Mouse (Mus musculus): Measurements from ENCODE around the gene Tex16. TPM values are rescaled to one million over a fixed set of nuclear protein-coding genes. Genes with fewer than 3 reads are reported as not detected.

Tex16 gene
- not detected for total RNA-seq (2021)
- long read RNA-seq, experiment 1, result 0 reads
- long read RNA-seq, experiment 2, result 0 reads

DNA sequence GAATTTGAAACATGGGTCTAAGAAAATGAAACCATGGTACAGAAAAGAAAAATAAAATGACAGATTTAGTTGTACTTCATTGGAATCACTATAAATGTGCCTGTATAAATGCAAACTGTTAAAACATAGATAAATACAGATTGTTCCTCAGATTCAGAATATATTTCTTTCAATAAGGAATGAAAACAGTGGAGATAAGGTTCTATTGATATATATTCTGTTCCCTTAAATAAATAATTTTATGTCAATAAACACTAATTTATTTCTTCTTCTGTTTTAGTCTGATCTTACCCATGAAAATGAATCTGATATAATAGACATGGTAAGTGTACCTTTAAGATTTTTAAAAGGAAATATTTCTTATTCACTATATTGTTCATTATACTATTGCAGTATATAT lies at the start of gene Tex16:
Gene Tex16 (plus strand): TSS at position 301 of the 400 bp plus-strand sequence.
- DNase-seq (ENCODE audit: low spot score in 2 of 2), result no peak

DNA sequence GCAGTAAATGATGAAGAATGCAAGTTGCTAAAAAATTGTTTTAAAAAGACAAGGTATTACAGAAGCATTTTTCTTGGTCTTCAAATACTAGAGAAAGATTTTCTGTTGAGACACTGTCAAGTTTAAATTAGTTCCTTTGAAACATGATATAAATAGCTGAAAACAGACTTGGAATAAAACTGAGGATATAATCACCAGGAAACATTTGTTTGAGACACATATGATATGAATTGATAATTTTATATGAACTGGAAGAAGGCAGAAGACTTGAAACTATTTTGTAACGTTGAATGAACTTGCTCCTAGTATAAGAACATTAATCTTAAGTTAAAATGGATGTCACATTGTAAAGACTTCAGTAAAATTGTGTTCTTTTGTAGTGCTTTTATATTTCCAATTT lies 11.1 kb upstream of the Tex16 start:
- no peak for DNase-seq (ENCODE audit: low spot score in 2 of 2)

Other genes with a start within 250 kb of the Tex16 start
- gene Gm45194, start 119.6 kb upstream of the Tex16 start, total RNA-seq (2021), result not detected
- not detected for gene 4933403O08Rik, start 228.0 kb downstream of the Tex16 start, total RNA-seq (2021)

All from left cerebral cortex, adult 18-20 months (tissue).